Mouse (Mus musculus): Measurements from ENCODE around the gene Phf5a. TPM values are rescaled to one million over a fixed set of nuclear protein-coding genes. Genes with fewer than 3 reads are reported as not detected.

Phf5a gene
- polyA plus RNA-seq, 1 experiment, result 95.3 TPM

- no peaks in the 10 kb centered on the region for H3K36me3 ChIP-seq (ENCODE audit: control insufficient read depth, insufficient read depth)
- TF ChIP-seq MYOG (IDR thresholded peaks at IDR 0.05; ENCODE audit: control insufficient read depth in 1 of 3, insufficient read depth in 1 of 3, insufficient read length in 2 of 3, low read depth in 2 of 3), result peak in 2 of 3 experiments; percentile 68 to 80
- TF ChIP-seq USF1 (IDR thresholded peaks at IDR 0.05; ENCODE audit: low read depth), result no peak
- no peak for TF ChIP-seq SRF (IDR thresholded peaks at IDR 0.05; ENCODE audit: control insufficient read depth, insufficient read length, low read depth)
- no peak for TF ChIP-seq TCF12 (IDR thresholded peaks at IDR 0.05; ENCODE audit: insufficient read depth, poor library complexity, severe bottlenecking)
- TF ChIP-seq POLR2A (IDR thresholded peaks at IDR 0.05; ENCODE audit: insufficient read length, low read depth), result peak; percentile 29
- no peak for TF ChIP-seq TCF3 (IDR thresholded peaks at IDR 0.05; ENCODE audit: insufficient read length, low read depth)
- TF ChIP-seq MYOD1 (IDR thresholded peaks at IDR 0.05; ENCODE audit: control insufficient read depth in 1 of 3, insufficient read length in 2 of 3, low read depth in 2 of 3), result peak; percentile 12 to 52 (median 36)
- H3K4me3 ChIP-seq, result peak overlapping the region; percentile 88
- H3ac ChIP-seq (ENCODE audit: control insufficient read depth, insufficient read length), result peak overlapping the region; percentile 26
- H3K27me3 ChIP-seq (ENCODE audit: control insufficient read depth, insufficient read depth, insufficient read length), result no peaks in the 10 kb centered on the region
- H3K4me2 ChIP-seq (ENCODE audit: low read depth), result peak overlapping the region; percentile 77
- peaks cover 58% of the 10 kb centered on the region for H3K79me2 ChIP-seq (ENCODE audit: control insufficient read depth, insufficient read depth)
Measured at GRCm38 (mm10) chr15:81856938-81857723, 14.6 kb downstream of the Phf5a start.

GRCm38 (mm10) chr15:81856030-81856790, 15.5 kb downstream of the Phf5a start:
- Histone ChIP-seq H3K27me3 (ENCODE audit: control insufficient read depth, insufficient read depth, insufficient read length) (no peaks in the 10 kb centered on the region), H3K36me3 (ENCODE audit: control insufficient read depth, insufficient read depth) (peaks cover 6% of the 10 kb centered on the region), H3K4me3 (peak overlapping the region; percentile 88), H3ac (ENCODE audit: control insufficient read depth, insufficient read length) (peak overlapping the region; percentile 26), H3K4me2 (ENCODE audit: low read depth) (peak overlapping the region; percentile 77), H3K79me2 (ENCODE audit: control insufficient read depth, insufficient read depth) (peaks cover 67% of the 10 kb centered on the region)
- TF ChIP-seq E2F4 (IDR thresholded peaks at IDR 0.05; ENCODE audit: insufficient read depth) (no peak), POLR2A (IDR thresholded peaks at IDR 0.05; ENCODE audit: insufficient read length, low read depth) (peak; percentile 44), POLR2AphosphoS2 (IDR thresholded peaks at IDR 0.05; ENCODE audit: insufficient read length, low read depth) (peak; percentile 78)

GRCm38 (mm10) chr15:81853081-81853480, 18.6 kb downstream of the Phf5a start:
- no peak overlapping the region for H3ac ChIP-seq (ENCODE audit: control insufficient read depth, insufficient read length)
- H3K27me3 ChIP-seq (ENCODE audit: control insufficient read depth, insufficient read depth, insufficient read length), result no peaks in the 10 kb centered on the region
- no peak overlapping the region for H3K4me3 ChIP-seq
- H3K4me2 ChIP-seq (ENCODE audit: low read depth), result no peak overlapping the region
- H3K79me2 ChIP-seq (ENCODE audit: control insufficient read depth, insufficient read depth), result peaks cover 75% of the 10 kb centered on the region
- peaks cover 19% of the 10 kb centered on the region for H3K36me3 ChIP-seq (ENCODE audit: control insufficient read depth, insufficient read depth)
- no peak for TF ChIP-seq USF1 (IDR thresholded peaks at IDR 0.05; ENCODE audit: low read depth)
- TF ChIP-seq CEBPB (IDR thresholded peaks at IDR 0.05; ENCODE audit: insufficient read depth, poor library complexity, severe bottlenecking), result no peak
- TF ChIP-seq POLR2AphosphoS2 (IDR thresholded peaks at IDR 0.05; ENCODE audit: insufficient read length, low read depth), result no peak
- no peak for TF ChIP-seq REST (IDR thresholded peaks at IDR 0.05; ENCODE audit: insufficient read depth, insufficient read length)
- no peak for TF ChIP-seq POLR2A (IDR thresholded peaks at IDR 0.05; ENCODE audit: insufficient read length, low read depth)
- TF ChIP-seq MYOG (IDR thresholded peaks at IDR 0.05; ENCODE audit: control insufficient read depth in 1 of 3, insufficient read depth in 1 of 3, insufficient read length in 2 of 3, low read depth in 2 of 3), result no peak
- no peak for TF ChIP-seq MYOD1 (IDR thresholded peaks at IDR 0.05; ENCODE audit: control insufficient read depth in 1 of 3, insufficient read length in 2 of 3, low read depth in 2 of 3)
- TF ChIP-seq SRF (IDR thresholded peaks at IDR 0.05; ENCODE audit: control insufficient read depth, insufficient read length, low read depth), result no peak
- TF ChIP-seq MAX (IDR thresholded peaks at IDR 0.05; ENCODE audit: low read depth), result no peak
- TF ChIP-seq TCF12 (IDR thresholded peaks at IDR 0.05; ENCODE audit: insufficient read depth, poor library complexity, severe bottlenecking), result no peak
- TF ChIP-seq TCF3 (IDR thresholded peaks at IDR 0.05; ENCODE audit: insufficient read length, low read depth), result no peak
- no peak for TF ChIP-seq E2F4 (IDR thresholded peaks at IDR 0.05; ENCODE audit: insufficient read depth)

- H3K36me3 ChIP-seq (ENCODE audit: control insufficient read depth, insufficient read depth), result peaks cover 19% of the 10 kb centered on the region
- no peak for TF ChIP-seq REST (IDR thresholded peaks at IDR 0.05; ENCODE audit: insufficient read depth, insufficient read length)
- no peak for TF ChIP-seq POLR2AphosphoS2 (IDR thresholded peaks at IDR 0.05; ENCODE audit: insufficient read length, low read depth)
- TF ChIP-seq CEBPB (IDR thresholded peaks at IDR 0.05; ENCODE audit: insufficient read depth, poor library complexity, severe bottlenecking), result no peak
- no peak for TF ChIP-seq MYOD1 (IDR thresholded peaks at IDR 0.05; ENCODE audit: control insufficient read depth in 1 of 3, insufficient read length in 2 of 3, low read depth in 2 of 3)
- TF ChIP-seq E2F4 (IDR thresholded peaks at IDR 0.05; ENCODE audit: insufficient read depth), result no peak
- TF ChIP-seq SRF (IDR thresholded peaks at IDR 0.05; ENCODE audit: control insufficient read depth, insufficient read length, low read depth), result no peak
- TF ChIP-seq USF1 (IDR thresholded peaks at IDR 0.05; ENCODE audit: low read depth), result no peak
- TF ChIP-seq POLR2A (IDR thresholded peaks at IDR 0.05; ENCODE audit: insufficient read length, low read depth), result no peak
- no peak for TF ChIP-seq TCF3 (IDR thresholded peaks at IDR 0.05; ENCODE audit: insufficient read length, low read depth)
- TF ChIP-seq MAX (IDR thresholded peaks at IDR 0.05; ENCODE audit: low read depth), result no peak
- TF ChIP-seq MYOG (IDR thresholded peaks at IDR 0.05; ENCODE audit: control insufficient read depth in 1 of 3, insufficient read depth in 1 of 3, insufficient read length in 2 of 3, low read depth in 2 of 3), result no peak
- TF ChIP-seq TCF12 (IDR thresholded peaks at IDR 0.05; ENCODE audit: insufficient read depth, poor library complexity, severe bottlenecking), result no peak
- H3ac ChIP-seq (ENCODE audit: control insufficient read depth, insufficient read length), result no peak overlapping the region
- no peak overlapping the region for H3K4me3 ChIP-seq
- no peak overlapping the region for H3K4me2 ChIP-seq (ENCODE audit: low read depth)
- H3K79me2 ChIP-seq (ENCODE audit: control insufficient read depth, insufficient read depth), result peaks cover 70% of the 10 kb centered on the region
- H3K27me3 ChIP-seq (ENCODE audit: control insufficient read depth, insufficient read depth, insufficient read length), result no peaks in the 10 kb centered on the region
Measured at GRCm38 (mm10) chr15:81852411-81853000, 19.2 kb downstream of the Phf5a start.

Data from myocyte (in vitro differentiated cells).